Mouse (Mus musculus): ENCODE measurements around the gene Moxd1. TPM values are rescaled to one million over a fixed set of nuclear protein-coding genes. Genes with fewer than 3 reads are reported as not detected.

Gene Moxd1
- polyA plus RNA-seq (2012; rRNA removed) (0.08 and 0.12 TPM in 2 replicates), polyA plus RNA-seq (2014; fragmentation: Nextera tagmentation; extraction: Ambion mirVana) (0.15 TPM in 1 of 2 replicates, not detected in the other)

DNA sequence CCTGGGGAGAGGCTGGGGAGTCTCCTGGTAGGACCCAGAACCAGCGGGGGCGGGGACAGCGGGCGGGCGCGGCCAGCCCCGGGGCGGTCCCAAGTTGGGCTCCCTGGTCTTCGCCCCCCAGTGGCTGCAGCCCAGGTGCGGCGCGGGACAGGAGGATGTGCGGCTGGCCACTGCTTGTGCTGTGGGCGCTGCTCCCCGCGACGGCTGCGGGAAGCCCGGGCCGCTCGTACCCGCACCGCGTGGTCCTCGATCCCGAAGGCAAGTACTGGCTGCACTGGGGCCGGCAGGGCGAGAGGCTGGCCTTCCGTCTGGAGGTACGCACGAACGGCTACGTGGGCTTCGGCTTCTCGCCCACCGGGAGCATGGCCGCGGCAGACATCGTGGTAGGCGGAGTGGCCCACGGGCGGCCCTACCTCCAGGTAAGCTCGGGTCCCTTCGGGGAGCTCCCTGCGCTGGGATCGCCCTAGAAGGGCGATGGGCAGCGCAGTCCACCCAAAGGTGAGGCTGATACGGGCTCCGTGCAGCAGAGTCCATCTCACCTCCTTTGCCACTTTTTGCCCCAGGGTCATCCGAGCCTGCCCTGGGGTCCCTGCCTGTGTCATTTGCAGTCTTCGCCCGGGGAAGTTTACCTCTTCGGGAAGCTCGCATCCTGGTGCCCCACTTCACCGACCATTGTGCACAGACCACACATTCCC, at the start of gene Moxd1:
Gene Moxd1, plus strand, starts transcription at position 69 of the 695 bp plus-strand sequence.
- Histone ChIP-seq H3K4me2 (ENCODE audit: low read depth) (peak within 1 kb of the TSS; percentile 54), H3K9me3 (ENCODE audit: control insufficient read depth, low read length) (no peaks in the 10 kb centered on the region), H3K4me3 (ENCODE audit: insufficient read depth in 1 of 2, low read depth in 2 of 2, low read length in 2 of 2) (peak within 1 kb of the TSS in 1 of 2 experiments; percentile 25; a peak in 2 of 4 replicates), H3K27me3 (ENCODE audit: control insufficient read depth, insufficient read depth, low read length) (peaks cover 32% of the 10 kb centered on the region), H3K9ac (replicated peaks) (no peak within 1 kb of the TSS), H3K36me3 (replicated peaks; ENCODE audit: control insufficient read depth, insufficient read depth, low read depth) (no peaks in the 10 kb centered on the region), H3K4me1 (replicated peaks; ENCODE audit: control insufficient read depth in 2 of 2, insufficient read depth in 2 of 2, low read length in 1 of 2) (no peaks in the 10 kb centered on the region), H3K27ac (no peak within 1 kb of the TSS)
- WGBS (ENCODE audit: insufficient replicate concordance), result 2% methylated on average over 56 of the region's 56 CpGs
- TF ChIP-seq EP300 (IDR thresholded peaks at IDR 0.05; ENCODE audit: low read depth), result no peak
- no peak for TF ChIP-seq CTCF (IDR thresholded peaks at IDR 0.05; ENCODE audit: low read depth)
- ATAC-seq (ENCODE audit: insufficient read depth), result no peak
- DNase-seq (ENCODE audit: low read depth in 3 of 3, low spot score in 3 of 3), result no peak

DNA sequence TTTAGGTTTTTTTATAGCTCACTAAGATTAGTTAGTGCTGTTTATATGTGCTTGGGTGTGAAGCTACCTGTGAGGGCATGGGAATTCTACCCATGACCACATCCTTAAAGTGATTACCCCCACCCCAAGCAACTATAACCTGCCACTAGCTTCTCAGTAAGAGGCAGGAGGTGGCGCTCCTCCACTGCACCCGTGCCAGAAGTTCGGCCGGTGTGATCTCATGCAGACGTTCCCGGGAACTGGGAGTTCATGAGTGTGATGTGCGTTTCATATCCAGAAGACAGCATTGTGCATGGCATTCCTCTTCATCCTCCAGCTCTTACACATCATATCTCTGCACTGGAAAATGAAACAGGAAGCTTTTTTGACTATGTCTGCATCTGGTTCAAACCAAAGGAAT, 32.9 kb upstream of the Moxd1 start:
- 68% methylated on average over 7 of the region's 7 CpGs for WGBS (ENCODE audit: insufficient replicate concordance)
- DNase-seq (ENCODE audit: low read depth in 3 of 3, low spot score in 3 of 3), result no peak
- H3K9ac ChIP-seq (replicated peaks), result no peak overlapping the region
- no peaks in the 10 kb centered on the region for H3K9me3 ChIP-seq (ENCODE audit: control insufficient read depth, low read length)
- no peak for TF ChIP-seq CTCF (IDR thresholded peaks at IDR 0.05; ENCODE audit: low read depth)
- no peak overlapping the region for H3K4me3 ChIP-seq (ENCODE audit: insufficient read depth in 1 of 2, low read depth in 2 of 2, low read length in 2 of 2)
- H3K4me1 ChIP-seq (replicated peaks; ENCODE audit: control insufficient read depth in 2 of 2, insufficient read depth in 2 of 2, low read length in 1 of 2), result no peaks in the 10 kb centered on the region
- no peaks in the 10 kb centered on the region; the same call in 1 of the 2 replicates for H3K36me3 ChIP-seq (replicated peaks; ENCODE audit: control insufficient read depth, insufficient read depth, low read depth)
- no peak for ATAC-seq (ENCODE audit: insufficient read depth)
- H3K27ac ChIP-seq, result no peak overlapping the region
- H3K4me2 ChIP-seq (ENCODE audit: low read depth), result no peak overlapping the region
- no peaks in the 10 kb centered on the region for H3K27me3 ChIP-seq (ENCODE audit: control insufficient read depth, insufficient read depth, low read length)

DNA sequence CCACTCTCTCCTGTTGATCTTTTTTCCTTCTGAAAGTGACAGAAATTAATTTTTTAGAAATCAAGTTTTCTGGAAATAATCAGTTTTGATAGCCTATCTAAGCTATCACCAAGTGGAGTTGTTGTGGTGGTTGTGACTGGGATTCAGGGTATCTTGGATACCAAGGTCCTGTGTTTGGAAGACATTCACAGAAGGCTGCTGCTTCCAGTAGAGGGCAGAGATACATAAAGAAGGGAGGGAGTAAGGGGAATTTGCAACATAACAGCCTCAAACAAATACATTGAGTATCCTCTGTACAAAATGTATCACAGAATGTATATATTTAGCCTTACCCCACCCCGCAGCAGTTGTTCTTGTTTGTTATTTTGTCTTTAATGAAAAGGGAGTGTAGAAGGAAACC, 31.3 kb upstream of the Moxd1 start:
- H3K4me1 ChIP-seq (replicated peaks; ENCODE audit: control insufficient read depth in 2 of 2, insufficient read depth in 2 of 2, low read length in 1 of 2), result no peaks in the 10 kb centered on the region
- DNase-seq (ENCODE audit: low read depth in 3 of 3, low spot score in 3 of 3), result no peak
- no peaks in the 10 kb centered on the region for H3K27me3 ChIP-seq (ENCODE audit: control insufficient read depth, insufficient read depth, low read length)

DNA sequence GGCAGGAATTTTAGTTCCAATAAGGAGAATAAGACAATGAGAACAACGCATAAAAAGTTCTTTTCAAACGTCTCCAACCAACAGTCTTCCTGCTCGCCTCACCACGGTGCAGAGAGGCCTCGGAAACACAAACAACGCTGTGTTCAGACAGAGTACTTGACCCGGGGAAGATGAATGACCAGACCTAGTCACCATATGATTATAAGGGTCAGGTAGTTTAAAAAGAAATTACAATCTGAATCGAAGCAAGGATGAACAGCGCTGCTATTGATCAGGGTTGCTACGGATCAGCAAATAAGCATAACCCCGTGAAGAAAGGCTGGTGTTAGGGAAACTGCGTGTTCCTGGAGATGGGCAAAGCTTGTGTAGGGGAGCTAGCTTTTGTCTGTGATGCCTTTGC, 24.0 kb upstream of the Moxd1 start:
- H3K9ac ChIP-seq (replicated peaks), result no peak overlapping the region
- no peaks in the 10 kb centered on the region for H3K4me1 ChIP-seq (replicated peaks; ENCODE audit: control insufficient read depth in 2 of 2, insufficient read depth in 2 of 2, low read length in 1 of 2)
- no peaks in the 10 kb centered on the region for H3K9me3 ChIP-seq (ENCODE audit: control insufficient read depth, low read length)
- H3K27ac ChIP-seq, result no peak overlapping the region
- WGBS (ENCODE audit: insufficient replicate concordance), result 69% methylated on average over 12 of the region's 12 CpGs
- H3K4me3 ChIP-seq (ENCODE audit: insufficient read depth in 1 of 2, low read depth in 2 of 2, low read length in 2 of 2), result no peak overlapping the region
- ATAC-seq (ENCODE audit: insufficient read depth) (no peak), DNase-seq (ENCODE audit: low read depth in 3 of 3, low spot score in 3 of 3) (no peak)
- TF ChIP-seq CTCF (IDR thresholded peaks at IDR 0.05; ENCODE audit: low read depth) (no peak), EP300 (IDR thresholded peaks at IDR 0.05; ENCODE audit: low read depth) (no peak)
- H3K36me3 ChIP-seq (replicated peaks; ENCODE audit: control insufficient read depth, insufficient read depth, low read depth), result no peaks in the 10 kb centered on the region
- H3K4me2 ChIP-seq (ENCODE audit: low read depth), result no peak overlapping the region
- H3K27me3 ChIP-seq (ENCODE audit: control insufficient read depth, insufficient read depth, low read length), result no peaks in the 10 kb centered on the region

More for the DNA sequence above, 31.3 kb upstream of the Moxd1 start:
- Histone ChIP-seq H3K9ac (replicated peaks) (no peak overlapping the region), H3K9me3 (ENCODE audit: control insufficient read depth, low read length) (no peaks in the 10 kb centered on the region), H3K27ac (no peak overlapping the region), H3K4me3 (ENCODE audit: insufficient read depth in 1 of 2, low read depth in 2 of 2, low read length in 2 of 2) (no peak overlapping the region), H3K4me2 (ENCODE audit: low read depth) (no peak overlapping the region), H3K36me3 (replicated peaks; ENCODE audit: control insufficient read depth, insufficient read depth, low read depth) (no peaks in the 10 kb centered on the region; the same call in 1 of the 2 replicates)
- WGBS (ENCODE audit: insufficient replicate concordance), result 68% methylated on average over 1 of the region's 1 CpGs
- no peak for ATAC-seq (ENCODE audit: insufficient read depth)
- TF ChIP-seq EP300 (IDR thresholded peaks at IDR 0.05; ENCODE audit: low read depth) (no peak), CTCF (IDR thresholded peaks at IDR 0.05; ENCODE audit: low read depth) (no peak; the same call in 1 of the 2 replicates)

DNA sequence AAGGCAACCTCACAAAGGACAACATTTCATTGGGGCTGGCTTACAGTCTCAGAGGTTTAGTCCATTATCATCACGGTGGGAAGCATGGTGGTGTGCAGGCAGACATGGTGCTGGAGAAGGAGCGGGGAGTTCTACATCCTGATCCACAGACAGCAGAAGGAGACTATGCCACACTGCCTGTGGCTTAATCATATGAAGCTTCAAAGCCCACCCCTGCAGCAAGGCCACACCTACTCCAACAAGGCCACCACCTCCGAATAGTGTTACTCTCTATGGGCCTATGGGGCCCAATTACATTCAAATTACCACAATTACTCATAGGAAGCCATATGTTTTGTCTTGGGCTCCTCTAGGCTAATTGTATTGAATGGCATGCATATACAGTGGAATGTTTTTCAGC, 23.2 kb upstream of the Moxd1 start:
- Histone ChIP-seq H3K36me3 (replicated peaks; ENCODE audit: control insufficient read depth, insufficient read depth, low read depth) (no peaks in the 10 kb centered on the region), H3K4me2 (ENCODE audit: low read depth) (no peak overlapping the region), H3K9ac (replicated peaks) (no peak overlapping the region), H3K27me3 (ENCODE audit: control insufficient read depth, insufficient read depth, low read length) (no peaks in the 10 kb centered on the region), H3K27ac (no peak overlapping the region), H3K4me3 (ENCODE audit: insufficient read depth in 1 of 2, low read depth in 2 of 2, low read length in 2 of 2) (no peak overlapping the region), H3K9me3 (ENCODE audit: control insufficient read depth, low read length) (no peaks in the 10 kb centered on the region), H3K4me1 (replicated peaks; ENCODE audit: control insufficient read depth in 2 of 2, insufficient read depth in 2 of 2, low read length in 1 of 2) (no peaks in the 10 kb centered on the region)
- 69% methylated on average over 3 of the region's 3 CpGs for WGBS (ENCODE audit: insufficient replicate concordance)
- TF ChIP-seq EP300 (IDR thresholded peaks at IDR 0.05; ENCODE audit: low read depth) (no peak), CTCF (IDR thresholded peaks at IDR 0.05; ENCODE audit: low read depth) (no peak)
- no peak for ATAC-seq (ENCODE audit: insufficient read depth)
- no peak for DNase-seq (ENCODE audit: low read depth in 3 of 3, low spot score in 3 of 3)

All from liver, embryonic 14.5 days (tissue).